Mouse (Mus musculus): Measurements from ENCODE around the gene Pde3a. TPM values are rescaled to one million over a fixed set of nuclear protein-coding genes. Genes with fewer than 3 reads are reported as not detected.

The Pde3a gene
- polyA plus RNA-seq, 1 experiment from 2014 or later, result 2.4 TPM

DNA sequence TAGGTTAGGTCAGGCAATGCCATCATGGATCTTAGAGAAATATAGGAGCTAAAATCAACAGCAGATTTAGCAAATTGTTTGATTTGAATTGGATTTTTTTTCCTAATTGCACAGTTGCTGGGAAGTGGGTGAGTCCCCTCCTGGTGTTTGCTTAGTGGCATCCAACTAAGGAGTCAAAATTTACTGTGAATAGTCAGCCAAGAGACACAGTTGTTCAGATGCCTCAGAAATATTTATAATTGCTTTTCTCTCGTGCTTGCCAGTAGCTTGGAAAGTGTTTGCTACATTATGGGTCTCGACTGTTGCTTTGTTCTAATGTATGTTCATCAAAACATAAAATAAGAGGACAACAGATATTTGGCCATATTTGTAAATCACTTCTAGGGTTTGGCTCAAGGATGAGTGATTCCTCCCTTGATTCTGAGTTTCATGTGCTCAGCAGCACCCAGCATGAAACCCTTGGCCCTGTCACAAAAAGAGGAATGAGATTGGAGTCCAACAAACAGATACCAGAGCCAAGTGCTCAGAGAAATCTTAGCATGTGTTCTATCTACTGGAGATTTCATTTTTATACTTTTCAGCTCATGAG is 125.5 kb downstream of the Pde3a start:
- H3K27ac ChIP-seq (replicated peaks), result no peak overlapping the region
- H3K4me3 ChIP-seq (replicated peaks), result no peak overlapping the region
- no peak overlapping the region for H3K4me2 ChIP-seq
- no peaks in the 10 kb centered on the region for H3K4me1 ChIP-seq
- H3K27me3 ChIP-seq (replicated peaks), result no peaks in the 10 kb centered on the region
- 63% methylated on average over 2 of the region's 2 CpGs for WGBS
- ATAC-seq (ENCODE audit: low FRiP score), result no peak
- no peaks in the 10 kb centered on the region for H3K36me3 ChIP-seq
- H3K9me3 ChIP-seq (replicated peaks), result no peaks in the 10 kb centered on the region
- H3K9ac ChIP-seq (replicated peaks), result no peak overlapping the region

DNA sequence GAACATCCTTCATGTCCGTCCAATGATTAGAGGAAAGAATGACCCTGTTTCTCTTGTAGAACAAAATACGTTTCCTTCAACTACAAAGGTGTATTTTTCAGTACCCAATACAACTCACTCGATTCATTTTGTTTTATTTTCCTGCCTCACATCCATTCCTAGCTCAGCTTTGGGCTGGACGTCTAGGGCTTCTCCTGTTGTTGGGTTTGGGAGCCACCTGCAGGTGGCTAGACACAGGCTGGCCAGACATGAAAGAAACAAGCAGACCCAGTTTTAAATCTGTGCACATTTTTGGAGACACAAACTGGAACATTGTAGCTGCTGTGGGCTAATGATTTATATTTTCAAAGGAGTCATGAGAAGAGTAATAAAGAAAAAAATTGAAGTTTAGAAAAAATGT is 126.1 kb downstream of the Pde3a start:
- no peak overlapping the region for H3K4me2 ChIP-seq
- no peaks in the 10 kb centered on the region for H3K36me3 ChIP-seq
- H3K9me3 ChIP-seq (replicated peaks), result no peaks in the 10 kb centered on the region
- no peak overlapping the region for H3K27ac ChIP-seq (replicated peaks)
- 73% methylated on average over 4 of the region's 4 CpGs for WGBS
- no peak overlapping the region for H3K9ac ChIP-seq (replicated peaks)
- H3K4me3 ChIP-seq (replicated peaks), result no peak overlapping the region
- no peaks in the 10 kb centered on the region for H3K4me1 ChIP-seq
- no peaks in the 10 kb centered on the region for H3K27me3 ChIP-seq (replicated peaks)
- ATAC-seq (ENCODE audit: low FRiP score), result no peak

DNA sequence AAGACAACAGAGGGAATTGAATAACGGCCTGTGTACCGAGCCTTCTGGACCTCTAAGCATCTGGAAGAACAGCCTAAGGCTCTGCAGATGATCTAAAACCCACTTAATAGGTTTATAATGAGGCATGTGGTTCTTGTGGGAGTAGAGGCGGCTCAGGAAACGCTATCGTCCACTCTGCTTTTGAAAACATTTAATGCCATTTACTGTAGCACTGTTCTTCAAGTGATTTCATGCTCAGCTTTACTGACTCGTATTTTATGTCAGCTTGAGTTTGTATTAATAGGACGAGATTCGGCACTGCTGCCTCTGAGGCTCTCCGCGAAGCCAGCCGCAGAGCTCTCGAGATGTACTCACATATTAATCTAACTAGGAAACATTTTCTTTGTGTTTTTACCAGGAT is 131.9 kb downstream of the Pde3a start:
- H3K4me1 ChIP-seq, result peaks cover 14% of the 10 kb centered on the region
- H3K9me3 ChIP-seq (replicated peaks), result no peaks in the 10 kb centered on the region
- H3K27me3 ChIP-seq (replicated peaks), result no peaks in the 10 kb centered on the region
- H3K27ac ChIP-seq (replicated peaks), result peak overlapping the region; percentile 48; the same call in 1 of the 2 replicates
- H3K9ac ChIP-seq (replicated peaks), result no peak overlapping the region
- 17% methylated on average over 12 of the region's 12 CpGs for WGBS
- no peaks in the 10 kb centered on the region for H3K36me3 ChIP-seq
- H3K4me2 ChIP-seq, result peak overlapping the region; percentile 33
- ATAC-seq (ENCODE audit: low FRiP score), result peak; percentile 70; the same call in 1 of the 2 replicates
- H3K4me3 ChIP-seq (replicated peaks), result no peak overlapping the region

DNA sequence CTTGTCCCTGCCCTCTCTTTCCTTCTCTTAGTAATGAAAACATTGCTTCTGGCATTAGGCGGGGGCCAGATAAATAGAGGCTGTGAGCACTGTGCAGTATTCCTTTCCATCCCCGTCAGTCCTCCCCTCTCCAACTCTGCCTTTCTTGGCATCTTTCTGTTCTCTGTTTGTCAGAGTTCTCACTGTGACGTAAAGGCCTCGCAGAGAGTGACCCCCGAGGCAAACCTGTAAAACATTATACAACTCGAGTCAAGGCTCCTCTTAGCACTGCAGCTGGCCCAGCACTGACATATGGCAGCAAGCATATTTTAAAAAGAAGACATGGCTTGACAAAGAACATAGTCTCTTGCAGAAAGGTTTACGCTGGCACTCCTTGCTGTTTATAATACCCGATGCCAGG is 132.4 kb downstream of the Pde3a start:
- Histone ChIP-seq H3K4me2 (peak overlapping the region; percentile 33), H3K9ac (replicated peaks) (no peak overlapping the region), H3K4me3 (replicated peaks) (no peak overlapping the region), H3K4me1 (peaks cover 14% of the 10 kb centered on the region), H3K36me3 (no peaks in the 10 kb centered on the region), H3K27ac (replicated peaks) (peak overlapping the region; percentile 48; the same call in 1 of the 2 replicates), H3K27me3 (replicated peaks) (no peaks in the 10 kb centered on the region), H3K9me3 (replicated peaks) (no peaks in the 10 kb centered on the region)
- 32% methylated on average over 8 of the region's 8 CpGs for WGBS
- ATAC-seq (ENCODE audit: low FRiP score), result peak; percentile 50

DNA sequence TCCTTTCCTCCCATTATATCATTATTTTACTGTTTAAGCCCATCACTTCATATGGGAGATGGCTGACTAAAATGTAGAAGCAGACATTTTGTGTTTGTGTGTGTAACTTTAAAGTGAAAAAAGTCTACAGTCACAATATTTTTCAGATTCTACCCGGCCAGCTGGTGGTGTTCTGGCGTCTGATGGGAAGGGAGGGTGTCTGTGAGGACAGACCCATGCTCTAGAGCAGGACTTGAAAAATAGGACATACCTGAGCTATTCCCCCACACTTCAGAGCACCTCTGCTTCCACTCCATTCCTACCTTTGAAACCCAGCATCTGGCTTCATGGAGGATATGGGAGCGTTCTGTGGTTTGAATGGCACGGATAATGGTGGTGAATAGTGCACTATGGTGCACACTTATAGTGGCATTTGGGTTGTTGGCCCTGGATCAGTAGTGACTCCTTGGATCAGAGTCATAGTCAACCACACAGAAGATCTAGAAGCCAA is 132.9 kb downstream of the Pde3a start:
- 89% methylated on average over 4 of the region's 4 CpGs for WGBS
- 0 out of 2 replicates have a peak overlapping the region, but pooled peaks have one; percentile 33 for H3K4me2 ChIP-seq
- H3K27ac ChIP-seq (replicated peaks), result peak overlapping the region; percentile 48; the same call in 1 of the 2 replicates
- H3K9me3 ChIP-seq (replicated peaks), result no peaks in the 10 kb centered on the region
- no peak overlapping the region for H3K4me3 ChIP-seq (replicated peaks)
- no peaks in the 10 kb centered on the region for H3K27me3 ChIP-seq (replicated peaks)
- H3K4me1 ChIP-seq, result peaks cover 14% of the 10 kb centered on the region
- ATAC-seq (ENCODE audit: low FRiP score), result no peak; the same call in 1 of the 2 replicates
- no peaks in the 10 kb centered on the region for H3K36me3 ChIP-seq
- H3K9ac ChIP-seq (replicated peaks), result no peak overlapping the region

DNA sequence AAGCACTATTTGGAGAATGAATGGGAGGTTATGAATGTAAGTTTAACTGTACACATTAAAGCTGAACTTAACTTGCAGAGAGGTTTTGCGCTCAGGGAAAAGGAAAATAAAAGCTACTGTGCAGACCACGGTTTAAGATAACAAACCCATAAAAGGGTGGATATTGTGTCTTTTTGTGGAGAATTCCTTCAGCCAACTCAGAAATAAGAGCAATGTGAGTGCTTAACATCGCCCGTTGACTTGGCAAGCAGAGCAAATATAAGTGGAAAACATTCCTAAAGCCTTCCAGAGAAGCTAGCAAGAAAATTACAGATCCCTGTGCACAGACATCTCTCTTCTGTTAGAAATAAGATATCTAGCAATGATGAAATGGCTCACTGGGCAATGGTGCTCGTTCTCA is 139.0 kb downstream of the Pde3a start:
- H3K4me1 ChIP-seq, result no peaks in the 10 kb centered on the region
- no peaks in the 10 kb centered on the region for H3K27me3 ChIP-seq (replicated peaks)
- no peak overlapping the region for H3K4me2 ChIP-seq
- H3K27ac ChIP-seq (replicated peaks), result no peak overlapping the region
- 82% methylated on average over 5 of the region's 5 CpGs for WGBS
- no peaks in the 10 kb centered on the region for H3K36me3 ChIP-seq
- no peak for ATAC-seq (ENCODE audit: low FRiP score)
- no peak overlapping the region for H3K9ac ChIP-seq (replicated peaks)
- H3K9me3 ChIP-seq (replicated peaks), result no peaks in the 10 kb centered on the region
- no peak overlapping the region for H3K4me3 ChIP-seq (replicated peaks)

DNA sequence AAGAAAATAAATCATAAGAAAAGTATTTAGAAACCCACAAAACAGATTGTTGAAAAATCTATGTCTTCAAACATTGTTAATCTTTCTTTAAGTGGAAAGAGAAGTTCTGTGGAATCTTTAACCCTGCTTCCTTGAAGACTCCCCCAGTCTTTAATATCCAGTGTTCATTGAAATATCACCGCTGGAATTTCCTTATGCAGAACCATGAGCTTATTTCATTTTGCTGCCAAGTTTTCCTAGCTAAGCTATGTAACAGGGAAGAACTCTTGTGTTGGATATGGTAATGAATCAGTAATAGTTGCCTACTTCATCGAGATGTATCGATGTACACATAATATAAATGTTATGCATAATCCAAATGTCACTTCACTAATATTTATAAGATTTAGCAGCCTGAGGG is 146.9 kb downstream of the Pde3a start:
- Histone ChIP-seq H3K27ac (replicated peaks) (no peak overlapping the region), H3K9me3 (replicated peaks) (no peaks in the 10 kb centered on the region), H3K4me2 (no peak overlapping the region), H3K4me3 (replicated peaks) (no peak overlapping the region), H3K36me3 (no peaks in the 10 kb centered on the region), H3K27me3 (replicated peaks) (no peaks in the 10 kb centered on the region), H3K4me1 (no peaks in the 10 kb centered on the region), H3K9ac (replicated peaks) (no peak overlapping the region)
- ATAC-seq (ENCODE audit: low FRiP score), result no peak
- WGBS, result 82% methylated on average over 3 of the region's 3 CpGs

DNA sequence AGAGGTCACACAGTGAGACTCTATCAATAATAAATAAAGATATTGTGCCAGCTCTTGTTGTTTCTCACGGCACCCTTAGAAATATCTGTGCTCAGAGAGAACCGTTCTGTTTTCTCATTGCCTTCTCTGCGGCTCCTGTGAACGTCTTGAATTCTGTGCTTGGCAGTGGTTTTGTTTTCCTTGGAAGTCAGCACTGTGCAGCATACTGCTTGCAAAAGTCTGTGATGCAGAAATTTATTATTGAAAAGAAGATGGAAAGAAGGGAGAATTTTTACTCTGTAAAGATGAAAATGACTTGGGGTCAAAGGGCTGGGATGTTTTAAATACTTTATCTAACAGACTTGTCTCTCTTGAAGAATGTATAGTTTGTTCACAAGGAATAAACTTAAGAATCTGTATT is 150.3 kb downstream of the Pde3a start:
- peaks cover under 1% of the 10 kb centered on the region; the same call in 1 of the 2 replicates for H3K4me1 ChIP-seq
- H3K27ac ChIP-seq (replicated peaks), result no peak overlapping the region
- H3K9ac ChIP-seq (replicated peaks), result no peak overlapping the region
- 49% methylated on average over 4 of the region's 4 CpGs for WGBS
- no peak overlapping the region for H3K4me2 ChIP-seq
- ATAC-seq (ENCODE audit: low FRiP score), result no peak
- H3K4me3 ChIP-seq (replicated peaks), result no peak overlapping the region
- no peaks in the 10 kb centered on the region for H3K27me3 ChIP-seq (replicated peaks)
- H3K36me3 ChIP-seq, result no peaks in the 10 kb centered on the region
- no peaks in the 10 kb centered on the region for H3K9me3 ChIP-seq (replicated peaks)

DNA sequence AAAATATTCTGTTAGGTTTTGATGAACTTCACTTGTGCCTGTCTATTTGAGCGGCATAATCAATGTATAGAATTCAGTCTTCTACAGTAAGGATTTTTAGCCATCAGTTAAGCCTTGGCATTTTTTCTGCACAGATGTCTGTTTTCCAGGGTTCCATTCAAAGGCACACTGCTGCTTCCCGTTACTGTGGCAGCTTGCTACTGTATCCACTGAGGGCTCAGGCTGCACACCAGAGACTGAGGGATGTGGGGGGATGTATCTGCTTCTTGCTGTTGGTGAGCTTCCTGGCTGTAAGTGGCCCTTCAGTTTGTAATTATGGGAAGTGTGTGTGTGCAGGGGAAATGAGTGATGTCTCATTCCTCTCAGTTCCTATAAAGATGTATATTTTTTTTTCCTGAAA is 154.9 kb downstream of the Pde3a start:
- WGBS, result 59% methylated on average over 2 of the region's 2 CpGs

DNA sequence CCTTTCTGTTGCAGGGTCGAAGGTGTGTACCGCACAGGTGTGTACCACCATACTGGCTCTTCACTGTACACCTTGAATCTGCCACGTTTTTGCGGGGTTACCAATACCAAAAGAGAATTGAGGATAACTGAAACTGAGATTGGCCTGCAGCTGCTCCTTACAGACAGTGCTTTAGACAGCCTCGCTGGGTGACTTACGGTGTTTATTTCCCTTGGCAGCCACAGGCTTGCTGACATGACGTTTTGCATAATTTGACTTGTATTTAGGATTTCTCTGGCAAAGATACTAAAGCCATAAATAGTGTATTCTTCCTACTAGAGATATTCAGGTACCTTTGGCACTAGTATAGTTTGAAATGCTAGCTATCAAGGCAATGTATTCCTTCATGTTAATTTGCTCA is 155.6 kb downstream of the Pde3a start:
- ATAC-seq (ENCODE audit: low FRiP score), result no peak
- 56% methylated on average over 7 of the region's 7 CpGs for WGBS

More for the DNA sequence above, 154.9 kb downstream of the Pde3a start:
- H3K36me3 ChIP-seq, result no peaks in the 10 kb centered on the region
- H3K9ac ChIP-seq (replicated peaks), result no peak overlapping the region
- no peak overlapping the region for H3K27ac ChIP-seq (replicated peaks)
- H3K4me2 ChIP-seq, result no peak overlapping the region
- no peaks in the 10 kb centered on the region for H3K27me3 ChIP-seq (replicated peaks)
- ATAC-seq (ENCODE audit: low FRiP score), result 0 out of 2 replicates have a peak, but pooled peaks have one; percentile 41
- no peaks in the 10 kb centered on the region for H3K9me3 ChIP-seq (replicated peaks)
- peaks cover 6% of the 10 kb centered on the region for H3K4me1 ChIP-seq
- H3K4me3 ChIP-seq (replicated peaks), result no peak overlapping the region

DNA sequence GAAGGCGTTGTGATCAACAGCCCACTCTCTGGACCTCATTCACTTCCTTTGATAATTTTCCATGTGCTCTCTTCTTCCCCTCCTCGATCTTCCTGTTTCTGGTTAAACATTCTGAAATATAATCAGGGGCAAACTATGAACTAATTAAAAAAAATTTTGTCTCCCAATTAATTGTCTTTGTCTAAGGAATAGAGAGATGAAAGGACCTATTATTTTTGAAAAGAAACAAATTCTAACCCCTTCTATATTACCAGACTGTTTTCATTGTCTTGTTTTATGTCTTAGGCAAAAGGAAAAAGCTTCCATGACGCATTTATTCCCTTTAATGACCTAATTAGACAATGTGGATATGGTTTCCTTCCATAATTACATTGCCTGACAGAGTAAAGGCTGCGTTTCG is 156.4 kb downstream of the Pde3a start:
- no peak overlapping the region for H3K9ac ChIP-seq (replicated peaks)
- WGBS, result 41% methylated on average over 5 of the region's 5 CpGs
- no peak overlapping the region for H3K27ac ChIP-seq (replicated peaks)
- H3K4me1 ChIP-seq, result peaks cover 6% of the 10 kb centered on the region
- H3K27me3 ChIP-seq (replicated peaks), result no peaks in the 10 kb centered on the region
- no peaks in the 10 kb centered on the region for H3K9me3 ChIP-seq (replicated peaks)
- ATAC-seq (ENCODE audit: low FRiP score), result no peak
- no peaks in the 10 kb centered on the region for H3K36me3 ChIP-seq
- no peak overlapping the region for H3K4me3 ChIP-seq (replicated peaks)
- no peak overlapping the region for H3K4me2 ChIP-seq

More for the DNA sequence above, 155.6 kb downstream of the Pde3a start:
- no peak overlapping the region for H3K4me2 ChIP-seq
- H3K27me3 ChIP-seq (replicated peaks), result no peaks in the 10 kb centered on the region
- H3K27ac ChIP-seq (replicated peaks), result no peak overlapping the region
- no peaks in the 10 kb centered on the region for H3K36me3 ChIP-seq
- H3K4me1 ChIP-seq, result peaks cover 6% of the 10 kb centered on the region
- no peak overlapping the region for H3K4me3 ChIP-seq (replicated peaks)
- no peaks in the 10 kb centered on the region for H3K9me3 ChIP-seq (replicated peaks)
- H3K9ac ChIP-seq (replicated peaks), result no peak overlapping the region

DNA sequence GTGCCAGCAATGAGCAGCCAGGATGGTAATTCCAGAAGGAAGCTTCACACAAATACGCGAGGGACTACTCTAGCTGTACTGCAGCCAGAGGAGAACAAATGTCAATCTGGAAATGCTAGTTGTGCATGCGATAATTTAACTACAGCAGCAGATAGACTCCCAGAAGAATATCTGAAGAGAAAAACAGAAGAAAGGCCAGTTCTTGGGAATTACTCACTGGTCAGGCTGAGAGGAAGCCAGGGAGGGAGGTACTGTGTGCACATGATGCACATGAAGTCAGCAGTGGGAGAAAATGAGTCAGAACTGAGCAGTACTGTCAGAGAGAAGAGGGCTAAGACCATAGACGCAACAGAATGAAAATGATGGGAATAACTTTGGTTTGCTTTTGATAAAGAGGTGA is 159.7 kb downstream of the Pde3a start:
- Histone ChIP-seq H3K27ac (replicated peaks) (no peak overlapping the region), H3K4me3 (replicated peaks) (no peak overlapping the region), H3K27me3 (replicated peaks) (no peaks in the 10 kb centered on the region), H3K9ac (replicated peaks) (no peak overlapping the region), H3K4me1 (peaks cover 6% of the 10 kb centered on the region), H3K4me2 (no peak overlapping the region), H3K9me3 (replicated peaks) (no peaks in the 10 kb centered on the region), H3K36me3 (no peaks in the 10 kb centered on the region)
- no peak for ATAC-seq (ENCODE audit: low FRiP score)
- 92% methylated on average over 4 of the region's 4 CpGs for WGBS
